Mouse (Mus musculus) heart, embryonic 14.5 days (tissue): Measurements from ENCODE around the gene 0610012G03Rik. TPM values are rescaled to one million over a fixed set of nuclear protein-coding genes. Genes with fewer than 3 reads are reported as not detected.

Experiments
- ATAC-seq: fragments of 200-750 bp; cut with Nextera tagmentation; 2 replicates; pipeline ENCODE4 v1.8.0; 2017; ENCODE audit warnings: low read depth, moderate TSS enrichment; ENCODE audit not compliant: insufficient number of reproducible peaks, insufficient read depth, low FRiP score
- H3K27ac ChIP-seq, 2 experiments: fragments of 200-500 bp in 1 of 2; fragments of 300-500 bp in 1 of 2; sonication (generic) in 1 of 2; replicated peaks in 1 of 2; 2 replicates each; pipeline ENCODE4 v1.5.1; 2012 to 2014; ENCODE audit warnings: low read depth in 2 of 2, low read length in 2 of 2, control low read depth in 1 of 2, mild to moderate bottlenecking in 1 of 2, mixed read lengths in 1 of 2; ENCODE audit not compliant: control insufficient read depth in 1 of 2, insufficient read depth in 1 of 2
- H3K27me3 ChIP-seq: fragments of 300-500 bp; sonication (generic); 2 replicates; pipeline ENCODE4 v1.6.1; 2014; ENCODE audit warnings: mild to moderate bottlenecking, low read length, control low read depth; ENCODE audit not compliant: control insufficient read depth, insufficient read depth
- H3K36me3 ChIP-seq: fragments of 300-500 bp; sonication (generic); 2 replicates; pipeline ENCODE4 v1.6.1; 2014; ENCODE audit warnings: mild to moderate bottlenecking, control low read depth, low read length, mixed read lengths; ENCODE audit not compliant: control insufficient read depth, insufficient read depth
- H3K4me1 ChIP-seq, 2 experiments: fragments of 200-500 bp in 1 of 2; fragments of 300-500 bp in 1 of 2; sonication (generic) in 1 of 2; 2 replicates each; pipeline ENCODE4 v1.6.1; 2012 to 2014; ENCODE audit warnings: low read length in 2 of 2, control low read depth in 1 of 2, mixed read lengths in 1 of 2; ENCODE audit not compliant: control insufficient read depth in 2 of 2, insufficient read depth in 2 of 2
- H3K4me2 ChIP-seq: fragments of 300-500 bp; sonication (generic); 2 replicates; pipeline ENCODE4 v1.6.1; 2014; ENCODE audit warnings: mild to moderate bottlenecking, low read length
- H3K4me3 ChIP-seq, 2 experiments: fragments of 200-500 bp in 1 of 2; fragments of 300-500 bp in 1 of 2; sonication (generic) in 1 of 2; 2 replicates each; pipeline ENCODE4 v1.5.1; 2012 to 2014; ENCODE audit warnings: low read length in 2 of 2, mild to moderate bottlenecking in 2 of 2, control low read depth in 1 of 2, low read depth in 1 of 2, moderate library complexity in 1 of 2; ENCODE audit not compliant: control insufficient read depth in 1 of 2, insufficient read depth in 1 of 2
- H3K9ac ChIP-seq: fragments of 300-500 bp; sonication (generic); 2 replicates; pipeline ENCODE4 v1.6.1; 2014; ENCODE audit warnings: mild to moderate bottlenecking, low read length
- H3K9me3 ChIP-seq: fragments of 300-500 bp; sonication (generic); 2 replicates; pipeline ENCODE4 v1.6.1; 2016; ENCODE audit warnings: low read length, control low read depth; ENCODE audit not compliant: control insufficient read depth
- WGBS: fragments of 180-500 bp; shearing (Covaris S2); extraction: QIAGEN DNeasy Blood & Tissue Kit; methylation state at CpG from one replicate; pipeline ENCODE4 v1.1.7; 2014; 5-methylcytosine and 5-hydroxymethylcytosine counted together
- polyA plus RNA-seq: library from polyadenylated mRNA; unstranded; fragments of >200 nt; fragmentation: Nextera tagmentation; extraction: Ambion mirVana; gene quantifications from 2 replicates; pipeline ENCODE4 v1.2.1, GENCODE M21; 2014

Gene 0610012G03Rik
- polyA plus RNA-seq, 1 experiment from 2014 or later: 132 TPM

DNA sequence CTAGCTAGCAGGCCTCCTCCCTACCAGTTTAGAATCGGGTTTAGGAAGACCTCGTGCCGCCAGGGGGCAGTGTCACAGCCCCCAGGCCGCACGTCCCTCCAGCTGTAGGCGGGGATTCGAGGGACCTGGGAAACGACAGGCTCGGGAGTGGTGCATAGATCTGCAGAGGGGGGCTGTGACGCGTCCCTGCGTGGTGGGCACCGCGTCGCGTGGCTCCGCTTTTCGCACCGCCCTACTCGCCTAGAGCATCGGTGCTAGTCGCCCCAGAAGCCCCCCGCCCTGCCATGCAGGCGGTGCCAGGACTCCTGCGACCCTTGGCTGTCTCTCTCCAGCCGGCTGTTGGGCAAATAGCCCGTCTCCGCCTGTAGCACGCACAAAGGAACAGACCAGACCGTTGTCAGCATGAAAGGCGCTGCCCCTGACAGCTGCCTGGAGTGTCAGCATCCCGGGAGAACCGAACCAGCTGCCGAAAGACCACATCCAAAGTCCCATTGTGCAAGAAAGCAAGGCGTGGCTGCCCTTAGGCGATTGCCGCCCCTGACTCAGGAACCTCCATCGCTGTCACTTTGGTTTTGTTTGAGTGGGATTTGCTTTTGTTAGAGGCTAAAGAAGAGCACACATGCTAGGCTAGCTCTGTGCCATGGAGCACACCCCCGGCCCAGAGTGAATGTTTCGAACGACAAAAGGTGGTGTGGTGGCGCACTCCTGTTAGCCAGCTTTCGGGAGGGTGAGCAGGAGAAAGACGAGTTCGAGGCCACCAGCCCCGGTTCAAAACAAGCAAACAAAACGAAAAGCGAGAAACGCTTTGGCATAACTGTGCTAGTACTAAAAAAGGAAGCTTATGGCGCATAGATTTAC lies 15.2 kb downstream of the 0610012G03Rik start:
- WGBS: 1% methylated on average over 50 of the region's 50 CpGs
- H3K9me3 ChIP-seq: 0 out of 2 replicates have a peak, but pooled peaks cover 3% of the 10 kb centered on the region
- peak; percentile 78 for ATAC-seq
- H3K9ac ChIP-seq: peak overlapping the region; percentile 60
- peak overlapping the region; percentile 51 to 64 for H3K4me3 ChIP-seq
- H3K27me3 ChIP-seq: peaks cover 27% of the 10 kb centered on the region
- H3K4me2 ChIP-seq: peak overlapping the region; percentile 84
- H3K27ac ChIP-seq: no peak overlapping the region; a peak in 1 of 4 replicates
- H3K4me1 ChIP-seq: peaks cover 14 to 18% of the 10 kb centered on the region in 2 experiments
- H3K36me3 ChIP-seq: no peaks in the 10 kb centered on the region

DNA sequence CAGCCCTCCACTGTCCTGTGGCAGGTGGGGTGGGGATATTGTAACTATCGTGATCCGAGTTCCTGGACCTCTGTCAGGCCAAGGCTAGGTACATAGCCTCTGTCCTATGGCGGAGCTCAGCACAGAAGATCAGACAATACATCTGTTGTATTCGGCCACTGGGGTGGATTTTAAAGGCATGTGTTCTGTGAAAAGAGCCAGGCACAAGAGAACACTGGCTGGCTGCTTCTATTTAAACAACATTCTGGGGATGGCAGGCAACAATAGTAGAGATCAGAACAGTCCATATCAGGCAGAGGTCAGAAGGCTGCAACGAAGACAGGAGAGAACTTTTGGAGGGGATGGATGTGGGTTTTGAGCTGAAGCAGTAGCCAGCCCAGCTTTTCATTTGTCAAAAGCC lies 16.0 kb downstream of the 0610012G03Rik start:
- 53% methylated on average over 5 of the region's 5 CpGs for WGBS
- H3K27ac ChIP-seq: no peak overlapping the region
- H3K4me2 ChIP-seq: peak overlapping the region; percentile 84
- H3K4me3 ChIP-seq: no peak overlapping the region
- peaks cover 14 to 18% of the 10 kb centered on the region in 2 experiments for H3K4me1 ChIP-seq
- H3K27me3 ChIP-seq: peaks cover 27% of the 10 kb centered on the region
- peak overlapping the region; percentile 60 for H3K9ac ChIP-seq
- H3K36me3 ChIP-seq: no peaks in the 10 kb centered on the region
- H3K9me3 ChIP-seq: 0 out of 2 replicates have a peak, but pooled peaks cover 3% of the 10 kb centered on the region
- ATAC-seq: no peak

DNA sequence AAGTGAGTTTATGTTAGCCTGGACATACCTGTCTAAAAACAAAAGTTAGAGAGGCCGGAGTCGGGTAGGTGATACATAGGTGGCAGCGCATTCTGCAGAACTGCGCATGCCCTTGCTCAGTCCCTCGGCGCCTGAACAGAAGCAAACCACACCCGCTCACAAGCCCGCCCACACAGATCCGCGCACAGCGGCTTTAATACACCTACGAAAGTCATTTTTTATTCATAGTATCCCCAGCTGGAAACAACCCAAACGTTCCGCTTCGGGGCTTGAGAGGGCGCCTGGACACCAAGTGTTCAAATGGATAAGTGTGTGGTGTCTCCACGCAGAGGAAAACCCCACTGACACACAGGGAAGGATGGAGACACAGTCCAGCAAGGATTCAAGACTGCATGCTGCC lies 17.0 kb downstream of the 0610012G03Rik start:
- H3K4me1 ChIP-seq: peaks cover 14 to 18% of the 10 kb centered on the region in 2 experiments
- H3K27me3 ChIP-seq: peaks cover 27% of the 10 kb centered on the region
- H3K4me3 ChIP-seq: no peak overlapping the region
- H3K36me3 ChIP-seq: no peaks in the 10 kb centered on the region
- H3K9ac ChIP-seq: no peak overlapping the region
- H3K27ac ChIP-seq: no peak overlapping the region
- no peak for ATAC-seq
- 51% methylated on average over 17 of the region's 17 CpGs for WGBS
- H3K4me2 ChIP-seq: peak overlapping the region; percentile 37; the same call in 1 of the 2 replicates
- H3K9me3 ChIP-seq: no peaks in the 10 kb centered on the region

DNA sequence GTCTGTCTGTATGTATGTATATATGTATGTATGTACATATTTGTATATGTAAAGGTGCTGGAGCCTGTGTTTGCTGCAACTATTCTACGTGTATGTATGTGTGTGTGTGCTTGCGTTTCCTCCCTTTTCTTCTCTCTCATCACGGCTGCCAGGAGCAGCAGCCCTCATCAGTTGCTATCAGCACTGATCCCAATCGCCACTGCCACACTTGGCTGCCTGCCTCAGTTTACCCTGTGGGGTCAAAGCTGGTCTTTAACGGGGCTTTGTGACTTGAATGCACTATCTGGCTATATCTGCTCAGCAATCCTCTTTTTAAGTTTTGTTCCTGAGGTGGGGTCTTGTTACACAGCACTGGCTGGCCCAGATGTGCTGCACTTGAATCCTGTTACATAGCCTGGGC lies 20.9 kb downstream of the 0610012G03Rik start:
- Histone ChIP-seq H3K4me1 (peaks cover 3 to 5% of the 10 kb centered on the region in 2 experiments; a peak in 3 of 4 replicates), H3K4me3 (no peak overlapping the region), H3K27ac (no peak overlapping the region), H3K9ac (no peak overlapping the region), H3K27me3 (no peaks in the 10 kb centered on the region), H3K9me3 (no peaks in the 10 kb centered on the region), H3K36me3 (no peaks in the 10 kb centered on the region), H3K4me2 (no peak overlapping the region)
- WGBS: 78% methylated on average over 5 of the region's 5 CpGs
- ATAC-seq: no peak

DNA sequence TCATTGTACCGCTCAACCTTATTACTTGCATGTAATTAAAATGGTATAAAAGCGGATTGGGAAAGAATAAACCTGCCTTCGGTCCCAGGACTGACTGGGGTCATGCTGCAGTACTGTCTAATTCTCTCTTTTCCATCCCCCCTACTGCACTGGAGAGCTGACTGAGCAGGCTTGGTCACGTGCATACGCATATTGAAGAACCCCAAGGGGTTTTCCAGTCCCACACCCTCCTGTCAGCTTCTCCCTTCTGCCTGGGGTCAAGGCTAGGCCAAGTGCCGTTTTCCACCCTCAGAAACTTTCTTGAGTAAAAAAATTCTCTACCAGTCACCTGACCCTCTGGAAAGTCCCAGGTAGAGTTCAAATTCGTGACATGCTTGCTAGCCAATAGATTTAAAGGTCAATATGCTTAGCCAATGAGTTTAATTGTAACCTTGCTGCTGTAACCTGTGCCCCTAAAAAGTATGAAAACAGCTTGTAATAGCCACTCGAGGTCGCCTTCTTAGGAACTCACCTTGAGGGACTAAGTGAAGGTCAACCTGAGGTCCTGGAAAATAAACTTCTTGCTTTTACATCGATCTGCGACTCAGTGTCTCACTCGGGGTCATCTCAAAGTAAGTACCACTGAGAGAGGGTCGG lies 21.6 kb downstream of the 0610012G03Rik start:
- Histone ChIP-seq H3K27me3 (no peaks in the 10 kb centered on the region), H3K4me1 (peaks cover 3 to 5% of the 10 kb centered on the region in 2 experiments; a peak in 3 of 4 replicates), H3K4me2 (no peak overlapping the region), H3K27ac (no peak overlapping the region), H3K9me3 (no peaks in the 10 kb centered on the region), H3K4me3 (no peak overlapping the region), H3K9ac (no peak overlapping the region), H3K36me3 (no peaks in the 10 kb centered on the region)
- no peak for ATAC-seq
- WGBS: 87% methylated on average over 13 of the region's 13 CpGs

DNA sequence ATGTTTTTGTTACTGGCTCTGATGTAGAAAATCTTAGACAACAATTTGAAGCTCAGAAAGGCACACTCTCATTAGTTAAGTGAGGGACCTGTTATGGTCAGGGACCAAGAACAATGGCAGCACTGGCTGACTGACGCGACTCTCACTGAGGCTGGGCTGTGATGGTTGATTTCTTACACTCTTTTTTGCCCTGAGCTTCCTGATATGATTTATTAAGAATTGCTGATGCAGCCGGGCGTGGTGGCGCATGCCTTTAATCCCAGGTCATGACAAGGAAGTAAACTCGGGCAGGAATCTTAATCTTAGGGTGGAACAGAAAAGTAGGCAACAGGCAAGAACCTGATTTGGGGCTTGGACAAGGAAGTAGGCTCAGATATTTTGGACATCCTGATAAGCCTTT lies 22.2 kb downstream of the 0610012G03Rik start:
- no peak for ATAC-seq
- H3K9ac ChIP-seq: no peak overlapping the region
- no peaks in the 10 kb centered on the region for H3K36me3 ChIP-seq
- H3K27ac ChIP-seq: no peak overlapping the region
- 82% methylated on average over 6 of the region's 6 CpGs for WGBS
- H3K4me1 ChIP-seq: peaks cover 3 to 5% of the 10 kb centered on the region in 2 experiments; a peak in 3 of 4 replicates
- H3K9me3 ChIP-seq: no peaks in the 10 kb centered on the region
- H3K27me3 ChIP-seq: no peaks in the 10 kb centered on the region
- no peak overlapping the region for H3K4me2 ChIP-seq
- no peak overlapping the region for H3K4me3 ChIP-seq

DNA sequence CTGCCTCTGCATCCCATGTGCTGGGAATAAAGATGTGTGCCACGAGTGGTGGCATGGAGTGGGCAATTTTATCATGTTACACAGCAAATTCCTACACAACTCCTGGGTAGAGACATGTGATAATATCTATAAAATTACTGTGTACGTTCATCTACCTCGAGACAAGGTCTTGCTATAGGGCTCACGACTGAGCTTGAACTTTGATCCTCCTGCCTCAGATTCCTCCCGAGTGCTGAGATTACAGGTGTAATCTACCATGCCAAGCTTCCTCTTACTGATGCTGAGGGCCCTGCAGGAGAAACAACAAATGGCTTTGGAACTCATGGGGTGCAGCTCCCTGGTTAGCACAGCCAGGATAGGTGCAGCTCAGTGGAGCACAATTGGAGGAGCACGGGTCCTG lies 23.9 kb downstream of the 0610012G03Rik start:
- Histone ChIP-seq H3K4me3 (no peak overlapping the region), H3K9ac (no peak overlapping the region), H3K4me2 (no peak overlapping the region), H3K4me1 (peaks cover 3 to 5% of the 10 kb centered on the region in 2 experiments; a peak in 3 of 4 replicates), H3K27me3 (no peaks in the 10 kb centered on the region), H3K27ac (no peak overlapping the region), H3K9me3 (no peaks in the 10 kb centered on the region), H3K36me3 (no peaks in the 10 kb centered on the region)
- WGBS: 85% methylated on average over 6 of the region's 6 CpGs
- ATAC-seq: no peak
